Mouse (Mus musculus) lung, postnatal 4 days (tissue): Measurements from ENCODE around the gene Bbc3.
"Not testable (repeated sequence)": the region's sequence is repeated elsewhere in the genome, so short reads cannot be mapped to it uniquely, and the experiment has no call there.

Experiments
- DNase-seq, 2 experiments: peaks; one replicate each; pipeline ENCODE4 v3.0.0; 2021

Bbc3 gene

GRCm38 (mm10) chr7:16308093-16308492 is at the start of gene Bbc3:
Gene Bbc3 (plus strand): TSS chr7:16308393.
- not testable (repeated sequence) for DNase-seq

GRCm38 (mm10) chr7:16259110-16259590 is 49.0 kb upstream of the Bbc3 start, which contains the start of gene C5ar1:
Gene C5ar1 (minus strand): TSS chr7:16259540.
- no peak for DNase-seq

- DNase-seq = no peak
Measured at GRCm38 (mm10) chr7:16261097-16261496, 47.1 kb upstream of the Bbc3 start.

GRCm38 (mm10) chr7:16263015-16263787 is 45.0 kb upstream of the Bbc3 start:
- DNase-seq = peak; percentile 69 to 83

GRCm38 (mm10) chr7:16263843-16264242 is 44.4 kb upstream of the Bbc3 start:
- DNase-seq = no peak

GRCm38 (mm10) chr7:16265856-16266255 is 42.3 kb upstream of the Bbc3 start:
- no peak for DNase-seq

- DNase-seq = not testable (repeated sequence)
Measured at GRCm38 (mm10) chr7:16266593-16266992, 41.6 kb upstream of the Bbc3 start.

- DNase-seq = no peak
Measured at GRCm38 (mm10) chr7:16271139-16271538, 37.1 kb upstream of the Bbc3 start.

GRCm38 (mm10) chr7:16272681-16273080 is 35.5 kb upstream of the Bbc3 start:
- peak; percentile 77 to 84 for DNase-seq

GRCm38 (mm10) chr7:16273081-16273765 is 35.0 kb upstream of the Bbc3 start, which contains the start of gene Inafm1:
Gene Inafm1 (minus strand): TSS chr7:16273617.
- DNase-seq = peak; percentile 89 to 90

GRCm38 (mm10) chr7:16273766-16274140 is 34.4 kb upstream of the Bbc3 start:
- DNase-seq = peak in 1 of 2 experiments; percentile 84

GRCm38 (mm10) chr7:16274922-16275890 is 33.0 kb upstream of the Bbc3 start:
- no peak for DNase-seq

GRCm38 (mm10) chr7:16280721-16281120 is 27.5 kb upstream of the Bbc3 start:
- no peak for DNase-seq

- DNase-seq = no peak
Measured at GRCm38 (mm10) chr7:16282334-16282733, 25.9 kb upstream of the Bbc3 start.

- no peak for DNase-seq
Measured at GRCm38 (mm10) chr7:16284001-16284400, 24.2 kb upstream of the Bbc3 start.

- no peak for DNase-seq
Measured at GRCm38 (mm10) chr7:16284904-16285303, 23.3 kb upstream of the Bbc3 start.

- DNase-seq = peak; percentile 87 to 90
Measured at GRCm38 (mm10) chr7:16285450-16286025, 22.7 kb upstream of the Bbc3 start.

GRCm38 (mm10) chr7:16286026-16286961 is 21.9 kb upstream of the Bbc3 start, which contains the start of gene Ccdc9:
Gene Ccdc9 (minus strand): TSS chr7:16286795.
- peak; percentile 100 for DNase-seq

GRCm38 (mm10) chr7:16287016-16287415 is 21.2 kb upstream of the Bbc3 start:
- no peak for DNase-seq

GRCm38 (mm10) chr7:16287791-16288190 is 20.4 kb upstream of the Bbc3 start:
- no peak for DNase-seq

GRCm38 (mm10) chr7:16294346-16294745 is 13.8 kb upstream of the Bbc3 start:
- DNase-seq = peak; percentile 62 to 72
